Mouse (Mus musculus) layer of hippocampus, postnatal 25 days (tissue): ENCODE data around the gene Lztfl1. TPM values are rescaled to one million over a fixed set of nuclear protein-coding genes. Genes with fewer than 3 reads are reported as not detected.
"Not testable (repeated sequence)": the region's sequence is repeated elsewhere in the genome, so short reads cannot be mapped to it uniquely, and the experiment has no call there.

Experiments used
- DNase-seq, 2 experiments: peaks; one replicate each; pipeline ENCODE4 v3.0.0; 2022; ENCODE audit warnings: mixed read lengths in 2 of 2, low spot score in 1 of 2; ENCODE audit errors: extremely low spot score in 1 of 2
- total RNA-seq, 2 experiments: library from RNA; stranded (reverse); gene quantifications; 2 replicates each; pipeline ENCODE4 v1.2.3; 2021

Lztfl1 gene
- total RNA-seq, 2 experiments from 2014 or later: 60.1 to 64.8 TPM

DNA sequence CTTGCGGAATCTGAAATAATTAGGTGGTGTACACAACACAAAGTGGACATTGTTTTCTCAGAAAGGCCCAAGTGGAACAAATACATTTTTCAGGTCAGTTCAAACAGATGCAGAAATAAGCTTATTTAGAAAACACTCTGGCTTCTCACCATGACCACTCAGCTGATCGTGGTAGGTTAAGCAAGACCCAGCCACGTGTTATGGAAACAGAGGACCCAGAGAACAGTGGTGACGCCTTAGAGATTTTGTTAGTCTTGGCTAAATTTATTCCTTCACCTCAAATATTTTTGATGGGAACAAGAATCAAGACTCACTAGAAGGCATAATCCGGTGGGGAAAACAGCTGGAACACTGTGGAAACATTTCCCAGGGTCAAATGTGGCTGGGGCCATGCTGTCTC lies 31.3 kb downstream of the Lztfl1 start:
- DNase-seq: no peak

DNA sequence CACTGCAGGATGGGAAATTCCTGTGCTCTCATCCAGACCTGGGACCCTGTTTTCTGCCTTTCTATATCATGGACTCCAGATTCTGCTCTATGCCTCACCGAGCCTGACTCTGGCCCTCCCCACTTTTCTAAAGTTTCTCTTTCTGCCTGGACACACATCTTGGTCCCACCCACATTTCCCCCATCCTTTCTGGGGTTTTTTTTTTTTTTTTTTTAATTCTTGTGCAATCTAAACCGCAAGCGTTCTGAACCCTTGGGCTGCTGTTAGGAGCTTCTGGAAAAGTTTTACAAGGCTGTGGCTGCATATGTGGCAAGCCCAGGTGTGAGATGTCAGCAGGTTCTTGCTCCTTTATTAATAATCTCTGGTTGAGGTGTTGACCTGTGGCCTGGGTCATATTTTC lies 33.8 kb downstream of the Lztfl1 start:
- no peak for DNase-seq

GRCm38 (mm10) chr9:123679198-123679597 lies 38.3 kb downstream of the Lztfl1 start:
- no peak for DNase-seq

DNA sequence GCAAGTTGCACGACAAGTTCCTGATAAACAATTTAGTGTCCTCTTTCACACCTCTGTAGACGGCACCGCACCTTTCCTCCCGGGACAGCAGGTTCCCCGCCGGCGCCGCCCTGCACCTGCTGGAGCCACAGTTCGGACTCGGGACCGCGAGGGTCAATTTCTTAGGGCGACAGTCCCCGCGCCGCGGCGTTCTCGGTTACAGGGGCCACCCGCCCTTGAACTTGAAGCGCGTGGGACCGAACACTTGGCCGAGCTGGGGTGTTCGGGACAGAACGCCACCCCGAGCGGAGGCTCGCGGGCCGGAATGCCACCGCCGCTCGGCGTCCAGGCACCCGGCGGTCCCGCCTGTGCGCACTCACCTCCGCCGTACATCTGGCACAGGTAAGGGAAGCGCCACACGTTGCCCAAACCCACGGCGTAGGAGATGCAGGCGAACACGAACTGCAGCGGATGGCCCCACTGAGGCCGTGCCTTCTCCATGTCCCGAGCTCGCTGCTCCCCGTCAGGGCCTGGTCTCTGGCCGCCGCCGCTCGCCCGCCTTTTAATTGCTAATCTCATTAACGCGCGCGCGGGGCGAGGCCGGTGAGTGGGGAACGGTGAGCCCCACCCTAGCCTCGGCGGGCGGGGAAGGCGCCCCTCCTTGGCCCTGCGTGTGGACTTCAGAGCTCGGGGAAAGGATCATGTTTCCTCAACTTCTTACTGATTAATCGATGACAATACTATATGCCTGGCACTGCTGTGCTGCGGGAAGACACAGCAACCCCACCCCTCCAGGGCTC lies 39.0 kb downstream of the Lztfl1 start, which contains the start of the genes Ccr9 and Slc6a20a:
TSS of gene Ccr9 (plus strand) at position 113 of the 779 bp plus-strand sequence.
TSS of gene Slc6a20a (minus strand) at position 559 of the 779 bp plus-strand sequence.
- DNase-seq: peak in 1 of 2 experiments; percentile 13

GRCm38 (mm10) chr9:123665645-123666044 lies 51.9 kb downstream of the Lztfl1 start:
- DNase-seq: peak in 1 of 2 experiments; percentile 62

DNA sequence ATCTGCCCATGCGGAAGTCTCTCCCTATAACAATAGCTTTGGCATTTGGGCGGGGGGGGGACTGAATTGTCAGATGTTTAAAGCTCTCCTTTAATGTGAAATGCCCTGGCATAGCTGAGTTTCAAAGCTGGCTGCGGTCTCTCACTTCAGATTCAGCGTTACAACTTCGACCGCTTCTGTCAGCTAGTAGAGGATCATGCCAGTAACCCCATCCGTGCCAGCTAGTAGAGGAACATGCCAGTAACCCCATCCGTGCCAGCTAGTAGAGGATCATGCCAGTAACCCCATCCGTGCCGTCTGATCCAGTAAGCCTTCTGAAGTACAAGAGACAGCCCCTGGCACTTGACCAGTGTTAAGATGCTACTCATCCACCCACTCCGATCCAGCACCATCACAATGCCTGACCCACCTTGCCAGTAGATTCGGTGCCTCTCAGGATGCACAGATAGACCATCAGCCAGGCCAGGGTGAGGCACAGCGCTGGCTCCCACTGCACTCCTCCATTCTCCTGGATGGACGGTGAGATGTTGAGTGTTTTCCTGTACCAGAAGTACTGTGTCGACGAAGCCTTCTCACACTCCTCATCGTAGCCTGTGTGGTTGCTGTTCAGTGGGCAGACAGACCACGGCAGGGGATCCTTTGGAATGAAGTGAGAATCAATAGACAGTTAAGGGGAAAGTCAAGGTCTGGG lies 57.4 kb downstream of the Lztfl1 start:
- not testable (repeated sequence) for DNase-seq

GRCm38 (mm10) chr9:123658981-123659380 lies 58.5 kb downstream of the Lztfl1 start:
- no peak for DNase-seq

DNA sequence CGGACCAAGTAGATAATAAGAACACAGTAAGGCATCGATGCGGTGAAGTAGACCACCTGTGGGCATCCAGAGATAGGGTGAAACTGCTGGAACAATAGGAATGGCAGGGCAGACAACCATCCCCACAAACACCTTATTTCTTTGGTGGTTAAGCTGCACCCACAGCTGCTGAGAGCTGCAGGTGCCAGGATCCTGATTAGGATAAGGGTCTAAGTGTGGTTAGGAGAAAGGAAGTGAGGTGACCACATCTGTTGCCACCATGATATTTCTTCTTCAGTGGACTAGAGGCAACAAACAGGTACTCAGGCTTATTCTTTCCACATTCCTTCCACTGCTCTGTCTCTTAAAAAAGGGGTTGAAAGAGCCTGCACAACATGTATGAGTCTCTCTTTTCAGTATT lies 60.0 kb downstream of the Lztfl1 start:
- no peak for DNase-seq

GRCm38 (mm10) chr9:123651369-123651768 lies 66.1 kb downstream of the Lztfl1 start:
- no peak for DNase-seq

DNA sequence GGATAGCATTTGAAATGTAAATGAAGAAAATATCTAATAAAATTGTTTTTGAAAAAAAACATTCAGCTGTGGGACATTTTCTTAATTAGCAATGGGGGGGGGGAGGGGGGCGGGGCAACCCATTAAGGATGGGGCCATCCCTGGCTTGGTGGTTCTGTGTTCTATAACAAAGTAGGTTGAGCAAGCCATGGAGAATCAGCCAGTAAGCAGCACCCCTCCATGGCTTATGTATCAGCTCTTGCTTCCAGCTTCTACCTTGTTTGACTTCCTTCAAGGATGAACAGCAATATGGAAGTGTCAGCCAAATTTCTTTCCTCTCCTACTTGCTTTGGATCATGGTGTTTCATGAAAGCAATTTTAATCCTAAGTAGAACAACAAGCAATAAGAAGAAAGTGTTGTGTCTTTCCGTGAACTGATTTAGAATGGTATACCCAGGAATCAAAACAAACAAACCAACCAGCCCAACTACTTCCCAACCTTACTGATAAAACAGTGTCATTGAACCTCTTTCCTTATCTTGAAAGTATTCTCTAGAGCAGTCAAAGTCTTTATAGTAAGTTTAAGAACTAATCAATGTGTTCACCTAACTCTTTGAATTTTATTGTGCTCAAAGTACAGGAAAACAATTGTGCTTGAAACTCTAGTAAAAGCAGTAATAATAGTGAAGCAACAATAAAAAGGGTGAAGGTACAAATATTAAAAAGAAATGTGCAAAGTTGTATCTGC lies 67.5 kb downstream of the Lztfl1 start:
- DNase-seq: no peak

Other genes with a start within 250 kb of the Lztfl1 start
- 1 to 10 TPM; 6.4 to 6.5 TPM for gene Limd1, start 239.0 kb downstream of the Lztfl1 start, total RNA-seq
- 10 to 100 TPM; 51.0 to 58.1 TPM for gene Sacm1l, start 187.9 kb downstream of the Lztfl1 start, total RNA-seq
- under 1 TPM; 0.27 to 0.28 TPM for gene Slc6a20b, start 85.1 kb downstream of the Lztfl1 start, total RNA-seq
- gene Ccr9, start 39.3 kb downstream of the Lztfl1 start, total RNA-seq: under 1 TPM; 0.10 to 0.14 TPM
- 10 to 100 TPM; 12.2 to 14.1 TPM for gene Slc6a20a, start 38.8 kb downstream of the Lztfl1 start, total RNA-seq
- not detected for gene Cxcr6, start 88.8 kb upstream of the Lztfl1 start, total RNA-seq
- 10 to 100 TPM; 34.4 to 44.5 TPM for gene Fyco1, start 134.2 kb upstream of the Lztfl1 start, total RNA-seq
- not detected for gene Xcr1, start 144.3 kb upstream of the Lztfl1 start, total RNA-seq